Mouse (Mus musculus) E14TG2a.4 (cell line): Measurements from ENCODE around the gene Ccdc82.

Experiments
- H3K27me3 ChIP-seq: 2 replicates; pipeline ENCODE4 v1.6.1; 2014; ENCODE audit warnings: low read length, control low read depth; ENCODE audit not compliant: insufficient read depth
- H3K36me3 ChIP-seq: 2 replicates; pipeline ENCODE4 v1.6.1; 2014; ENCODE audit warnings: low read length, control low read depth; ENCODE audit not compliant: insufficient read depth
- H3K4me1 ChIP-seq: replicated peaks from 2 replicates; pipeline ENCODE4 v1.6.1; 2014; ENCODE audit warnings: low read depth, low read length, control low read depth
- H3K4me3 ChIP-seq: replicated peaks from 2 replicates; pipeline ENCODE4 v1.5.1; 2014; ENCODE audit warnings: mild to moderate bottlenecking, low read length
- H3K9me3 ChIP-seq: 2 replicates; pipeline ENCODE4 v1.6.1; 2014; ENCODE audit warnings: low read length, control low read depth
- CTCF ChIP-seq: conservative IDR thresholded peaks from 2 replicates; pipeline ENCODE4 v1.5.1; 2014; ENCODE audit warnings: low read length
- NANOG ChIP-seq: IDR thresholded peaks from 2 replicates; pipeline ENCODE4 v1.6.1; 2014; ENCODE audit warnings: borderline replicate concordance, low read length, mixed read lengths
- POU5F1 ChIP-seq: IDR thresholded peaks from 2 replicates; pipeline ENCODE4 v1.6.1; 2014; ENCODE audit warnings: low read length, borderline replicate concordance

Gene Ccdc82

DNA sequence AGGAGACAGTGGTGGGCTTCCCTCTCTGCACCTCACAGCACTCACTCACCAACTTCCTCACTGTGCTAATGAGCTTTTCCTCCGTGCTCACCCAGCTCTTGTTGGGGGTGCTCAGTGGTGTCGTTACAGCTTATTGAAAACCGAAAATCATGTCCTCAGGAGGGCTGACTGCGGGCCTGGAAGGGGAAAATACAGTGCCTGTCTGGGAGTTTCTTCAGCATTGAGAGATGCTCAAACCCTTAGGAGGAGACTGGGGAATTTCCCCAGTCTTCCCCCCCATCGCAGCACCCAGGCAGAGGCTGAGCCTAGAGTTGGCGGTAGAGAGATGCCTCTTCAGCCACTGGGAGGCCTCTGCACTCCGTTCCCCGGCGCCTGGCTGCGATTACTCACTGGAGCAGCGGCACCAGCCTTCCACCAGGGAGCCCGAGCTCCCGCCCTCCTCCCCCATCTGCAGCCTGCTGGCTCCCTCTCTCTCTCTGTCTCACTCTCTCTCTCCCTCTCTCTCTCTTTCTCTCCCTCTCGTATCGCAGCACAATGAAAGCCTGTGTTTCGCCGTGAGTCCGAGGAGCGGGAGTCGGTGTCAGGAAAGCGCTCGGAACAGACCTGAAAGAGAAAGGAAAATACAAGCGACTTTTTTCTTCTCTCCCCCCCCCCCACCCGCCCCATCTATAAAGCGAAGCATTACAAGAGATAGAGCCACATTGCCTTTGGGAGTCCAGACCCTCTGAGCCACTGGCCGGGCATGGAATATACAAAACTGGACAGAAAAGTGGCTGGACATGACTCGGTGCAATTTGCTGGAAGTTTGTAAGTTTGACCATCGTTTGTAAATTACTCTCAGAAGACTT, 49.7 kb downstream of the Ccdc82 start:
- H3K4me3 ChIP-seq, result peak overlapping the region; percentile 51
- H3K9me3 ChIP-seq, result no peaks in the 10 kb centered on the region
- H3K27me3 ChIP-seq, result peaks cover 66% of the 10 kb centered on the region
- no peak for TF ChIP-seq NANOG
- TF ChIP-seq CTCF, result no peak
- no peak for TF ChIP-seq POU5F1
- peaks cover 28% of the 10 kb centered on the region for H3K4me1 ChIP-seq
- H3K36me3 ChIP-seq, result no peaks in the 10 kb centered on the region

DNA sequence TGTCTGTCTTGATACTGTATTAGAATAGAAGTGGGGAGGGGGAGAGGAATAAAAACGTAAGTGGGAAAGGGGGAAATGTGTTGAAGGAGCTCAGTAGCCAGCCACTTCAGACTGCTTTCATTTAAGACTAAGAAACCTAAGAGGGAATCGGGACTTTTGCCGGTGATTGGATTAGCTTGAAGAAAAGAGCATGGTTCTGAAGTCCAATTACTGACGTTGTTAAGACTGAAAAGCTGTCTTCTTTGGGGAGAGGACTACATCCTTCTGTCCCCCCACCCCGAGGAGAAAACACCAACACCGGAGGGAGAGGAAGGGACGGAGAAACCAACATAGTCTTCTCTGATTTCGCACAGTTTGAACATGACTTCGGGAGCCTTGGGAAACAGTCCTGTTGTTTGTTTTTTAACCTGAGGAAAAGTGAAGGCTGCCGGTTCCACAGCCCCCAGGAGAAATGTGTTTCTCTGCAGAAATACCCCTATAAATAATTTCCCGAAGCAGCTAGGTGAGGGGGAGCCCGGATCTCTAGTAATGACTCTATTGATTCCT, 50.4 kb downstream of the Ccdc82 start:
- TF ChIP-seq CTCF (no peak), NANOG (no peak), POU5F1 (no peak)
- Histone ChIP-seq H3K36me3 (no peaks in the 10 kb centered on the region), H3K4me3 (peak overlapping the region; percentile 67), H3K27me3 (peaks cover 71% of the 10 kb centered on the region), H3K4me1 (peaks cover 28% of the 10 kb centered on the region), H3K9me3 (no peaks in the 10 kb centered on the region)

GRCm38 (mm10) chr9:13297668-13298512, 51.1 kb downstream of the Ccdc82 start, which contains the start of gene Maml2:
Maml2 (plus strand) TSS chr9:13297957.
- Histone ChIP-seq H3K27me3 (peaks cover 71% of the 10 kb centered on the region), H3K36me3 (no peaks in the 10 kb centered on the region), H3K4me1 (peaks cover 28% of the 10 kb centered on the region), H3K9me3 (no peaks in the 10 kb centered on the region), H3K4me3 (peak within 1 kb of the TSS; percentile 67)
- no peak for TF ChIP-seq POU5F1
- no peak for TF ChIP-seq CTCF
- no peak for TF ChIP-seq NANOG

DNA sequence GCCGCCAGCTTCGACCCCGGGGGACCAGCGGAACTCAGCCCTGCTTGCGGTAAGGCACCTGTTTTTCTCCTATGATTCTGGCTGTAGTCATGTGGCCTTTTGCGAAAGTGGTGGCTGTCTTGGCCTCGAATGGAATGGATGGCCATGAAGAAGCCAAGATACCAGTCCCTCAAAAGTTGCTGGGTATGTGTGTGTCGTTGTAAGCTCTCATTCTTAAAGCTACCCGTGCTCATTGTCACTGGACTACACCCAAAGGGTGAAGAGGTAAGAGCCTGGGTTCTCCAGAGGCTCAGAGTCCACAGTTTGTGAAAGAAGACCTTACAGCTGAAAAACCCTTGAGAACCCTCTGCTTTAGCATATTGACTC, 51.7 kb downstream of the Ccdc82 start:
- H3K36me3 ChIP-seq, result no peaks in the 10 kb centered on the region
- H3K27me3 ChIP-seq, result peaks cover 71% of the 10 kb centered on the region
- TF ChIP-seq POU5F1 (no peak), CTCF (no peak), NANOG (no peak)
- H3K9me3 ChIP-seq, result no peaks in the 10 kb centered on the region
- peak overlapping the region; percentile 67 for H3K4me3 ChIP-seq
- H3K4me1 ChIP-seq, result peaks cover 28% of the 10 kb centered on the region

- peaks cover 28% of the 10 kb centered on the region for H3K4me1 ChIP-seq
- H3K9me3 ChIP-seq, result no peaks in the 10 kb centered on the region
- TF ChIP-seq NANOG, result no peak
- no peak for TF ChIP-seq POU5F1
- TF ChIP-seq CTCF, result no peak
- no peaks in the 10 kb centered on the region for H3K36me3 ChIP-seq
- H3K4me3 ChIP-seq, result no peak overlapping the region
- H3K27me3 ChIP-seq, result peaks cover 64% of the 10 kb centered on the region
These were observed 52.4 kb downstream of the Ccdc82 start for GRCm38 (mm10) chr9:13299190-13299589.

GRCm38 (mm10) chr9:13300041-13300441, 53.3 kb downstream of the Ccdc82 start:
- Histone ChIP-seq H3K9me3 (no peaks in the 10 kb centered on the region), H3K27me3 (peaks cover 62% of the 10 kb centered on the region), H3K36me3 (no peaks in the 10 kb centered on the region), H3K4me1 (peaks cover 28% of the 10 kb centered on the region), H3K4me3 (no peak overlapping the region)
- TF ChIP-seq POU5F1 (no peak), NANOG (no peak), CTCF (no peak)

- H3K9me3 ChIP-seq, result no peaks in the 10 kb centered on the region
- TF ChIP-seq NANOG (no peak), CTCF (no peak), POU5F1 (no peak)
- H3K4me3 ChIP-seq, result no peak overlapping the region
- peaks cover 25% of the 10 kb centered on the region for H3K4me1 ChIP-seq
- peaks cover 57% of the 10 kb centered on the region for H3K27me3 ChIP-seq
- H3K36me3 ChIP-seq, result no peaks in the 10 kb centered on the region
These were observed 54.4 kb downstream of the Ccdc82 start for GRCm38 (mm10) chr9:13300891-13301782.
